Mouse (Mus musculus) monocyte, adult 2 months (primary cell): ENCODE measurements around the gene Smagp.

ENCODE experiments used
- DNase-seq, 2 experiments: peaks; one replicate each; pipeline ENCODE4 v3.0.0; 2022; ENCODE audit warnings: low spot score in 2 of 2, low read depth in 1 of 2

Smagp gene

GRCm38 (mm10) chr15:100598287-100598882 is 38.4 kb downstream of the Smagp start:
- no peak for DNase-seq

DNA sequence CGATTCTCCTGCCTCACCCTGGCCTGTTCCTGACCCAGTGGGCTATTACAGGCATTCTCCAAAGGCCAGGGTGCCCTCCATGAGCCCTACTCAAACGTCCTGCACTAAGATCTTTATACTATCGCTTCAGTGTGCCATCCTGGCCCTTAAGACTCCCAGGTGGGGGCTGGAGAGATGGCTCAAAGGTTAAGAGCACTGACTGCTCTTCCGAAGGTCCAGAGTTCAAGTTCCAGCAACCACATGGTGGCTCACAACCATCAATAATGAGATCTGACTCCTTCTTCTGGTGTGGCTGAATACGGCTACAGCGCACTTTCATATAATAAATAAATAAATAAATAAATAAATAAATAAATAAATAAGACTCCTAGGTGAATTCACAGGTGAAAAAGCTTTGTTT is 43.9 kb downstream of the Smagp start:
- DNase-seq: no peak

DNA sequence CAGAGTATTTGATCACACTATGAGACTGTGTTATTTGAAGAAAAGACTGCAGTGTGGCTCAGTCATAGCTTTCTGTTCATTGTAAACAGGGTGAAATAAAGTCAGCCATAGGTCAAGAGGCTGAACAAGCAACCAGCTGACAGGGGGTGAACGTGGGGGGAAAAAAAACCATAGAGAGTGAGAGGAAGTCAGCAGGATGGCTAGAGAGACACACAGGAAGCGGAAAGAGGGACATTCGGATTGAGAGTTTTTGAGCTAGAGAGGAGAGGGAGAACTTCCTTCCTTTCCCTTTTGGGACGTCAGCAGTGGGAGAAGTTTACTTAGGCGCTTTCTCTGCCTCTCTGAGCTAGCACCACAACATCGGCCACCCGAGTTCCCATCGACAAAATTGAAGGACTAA is 46.3 kb downstream of the Smagp start:
- no peak for DNase-seq

DNA sequence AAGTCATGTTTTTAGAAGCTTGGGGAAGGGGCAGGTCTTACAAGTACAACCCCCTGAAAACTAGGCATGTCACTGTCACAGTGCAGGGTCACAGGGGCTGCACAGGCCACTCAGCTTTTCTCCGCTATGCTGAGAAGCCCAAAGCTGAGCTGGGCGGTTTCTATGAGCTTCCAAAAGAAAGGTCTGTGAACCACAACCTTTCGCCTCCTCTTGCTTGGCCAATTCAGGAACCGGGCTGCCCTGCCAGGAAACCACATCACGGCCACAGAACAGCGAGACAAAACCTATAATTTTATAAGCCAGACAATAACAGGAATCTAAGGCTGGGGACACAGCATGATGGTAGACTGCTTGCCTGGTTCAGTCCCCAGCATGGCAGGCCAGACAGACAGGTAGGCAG is 48.4 kb downstream of the Smagp start:
- DNase-seq: no peak

DNA sequence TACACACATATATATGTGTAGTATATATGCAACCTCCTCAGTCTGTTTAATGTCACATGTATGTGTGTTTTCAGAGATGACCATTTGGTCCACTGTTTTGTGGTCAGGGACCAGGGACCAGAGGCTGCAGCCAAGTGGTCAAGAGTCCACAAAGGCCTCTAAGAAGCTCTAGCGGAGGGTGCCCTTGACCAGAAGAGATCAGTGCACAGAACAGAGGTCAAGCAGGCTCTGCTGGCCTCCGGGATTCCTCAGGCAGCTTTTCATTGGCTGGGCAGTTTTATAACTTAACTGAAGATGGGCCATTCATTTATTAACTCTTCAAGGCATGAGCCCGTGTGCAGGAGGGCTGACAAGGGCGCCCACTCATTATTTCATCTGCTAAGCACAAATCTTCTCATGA is 49.6 kb downstream of the Smagp start:
- no peak for DNase-seq

- no peak for DNase-seq
Observed at GRCm38 (mm10) chr15:100585931-100586330, 50.8 kb downstream of the Smagp start.

- no peak for DNase-seq
Observed at GRCm38 (mm10) chr15:100580108-100580507, 56.6 kb downstream of the Smagp start.

DNA sequence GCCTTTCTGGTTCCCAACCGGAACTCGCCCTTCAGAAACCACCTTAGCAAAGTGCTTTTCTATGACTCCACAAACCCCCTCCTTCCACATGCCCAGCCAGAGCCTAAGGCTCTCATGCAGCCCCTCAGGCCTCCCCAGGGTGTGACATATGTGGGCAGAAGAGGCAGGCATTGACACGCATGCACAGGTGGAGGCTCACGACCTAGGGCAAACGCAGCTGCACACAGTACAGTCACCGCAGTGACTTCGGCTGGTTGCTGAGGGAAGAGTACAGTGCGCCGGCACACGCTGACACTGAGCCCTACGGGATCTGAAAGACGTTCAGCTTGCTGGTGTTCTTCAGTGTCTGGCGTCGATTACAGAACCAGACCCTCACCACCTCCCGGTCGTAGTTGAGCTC is 58.8 kb downstream of the Smagp start:
- no peak for DNase-seq

DNA sequence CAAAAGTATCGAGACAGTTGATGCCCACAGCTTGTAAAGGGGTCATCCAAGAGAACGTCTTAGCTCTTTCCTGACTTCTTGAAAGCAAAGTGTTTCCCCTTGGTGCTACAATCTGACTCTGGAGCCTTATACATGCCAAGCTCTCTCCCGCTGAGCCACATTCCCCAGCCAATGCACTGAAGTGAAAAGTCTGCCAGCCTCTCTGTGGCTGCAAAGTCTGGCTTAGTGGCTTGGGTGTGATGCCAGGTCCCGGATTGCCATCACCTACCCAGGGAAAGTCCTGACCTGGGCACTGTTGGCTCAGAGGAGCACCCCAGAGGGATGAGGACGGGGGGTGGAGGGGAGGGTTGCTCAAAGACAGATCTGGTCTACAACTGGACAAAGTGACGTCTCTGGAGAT is 59.9 kb downstream of the Smagp start:
- no peak for DNase-seq

DNA sequence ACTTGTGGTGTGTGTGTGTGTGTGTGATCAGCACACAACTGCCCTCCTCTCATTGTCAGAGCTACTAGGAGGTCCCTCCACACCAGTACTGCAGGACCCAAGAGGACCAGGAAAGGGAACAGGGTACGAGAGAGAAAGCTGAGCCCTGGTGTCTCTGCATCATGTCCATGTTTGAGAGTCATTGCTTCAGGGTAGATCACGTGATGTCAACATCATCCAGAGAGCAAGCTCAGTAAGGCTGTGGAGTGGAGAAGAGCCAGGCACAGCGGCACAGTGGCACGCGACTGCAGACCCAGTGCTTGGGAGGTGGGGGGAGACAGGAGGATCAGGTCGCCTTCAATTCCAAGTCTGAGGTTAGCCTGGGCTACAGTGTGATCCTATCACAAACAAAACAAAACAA is 60.3 kb downstream of the Smagp start:
- DNase-seq: no peak

DNA sequence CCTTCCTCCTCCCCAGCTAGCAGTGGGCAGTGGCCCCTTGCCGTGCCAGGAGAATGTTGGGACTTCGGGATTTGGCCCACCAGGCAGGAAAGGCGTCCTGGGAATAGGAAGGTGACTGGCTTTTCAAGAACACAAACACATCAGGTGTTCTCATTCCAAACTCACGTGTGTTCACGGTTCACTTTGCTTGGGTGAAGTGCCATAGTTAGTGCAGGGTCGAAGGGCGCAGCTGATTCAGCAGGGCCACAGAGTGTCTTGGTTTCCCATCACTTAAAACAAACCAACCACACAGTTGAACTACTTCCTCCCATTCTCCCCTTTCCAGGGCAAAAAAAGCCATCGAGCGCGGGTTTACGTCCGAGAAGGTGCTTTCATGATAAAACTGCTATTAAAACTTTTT is 61.4 kb downstream of the Smagp start:
- no peak for DNase-seq

GRCm38 (mm10) chr15:100574378-100574777 is 62.4 kb downstream of the Smagp start:
- no peak for DNase-seq

- no peak for DNase-seq
Observed at GRCm38 (mm10) chr15:100573946-100574345, 62.8 kb downstream of the Smagp start.
